Mouse (Mus musculus) neural tube, postnatal 0 days (tissue): ENCODE data around the gene Ago1. TPM values are rescaled to one million over a fixed set of nuclear protein-coding genes. Genes with fewer than 3 reads are reported as not detected.

Experiments used
- polyA plus RNA-seq: library from polyadenylated mRNA; unstranded; fragments of >200 nt; fragmentation: Nextera tagmentation; extraction: Ambion mirVana; gene quantifications from 2 replicates; pipeline ENCODE4 v1.2.1, GENCODE M21; 2015

The Ago1 gene
- polyA plus RNA-seq, result 6.5 and 8.2 TPM in 2 replicates

GRCm38 (mm10) chr4:126468285-126468901 lies at the start of gene Ago1:
Ago1 (minus strand) TSS chr4:126468583.

GRCm38 (mm10) chr4:126429347-126430079 lies 38.9 kb downstream of the Ago1 start, which contains the start of gene Ago3:
Ago3 (minus strand) TSS chr4:126429556.

Other genes with a start within 250 kb of the Ago1 start
- gene Map7d1, start 212.2 kb downstream of the Ago1 start, polyA plus RNA-seq, result 66.0 and 69.6 TPM in 2 replicates
- 184 and 191 TPM in 2 replicates for gene Trappc3, start 206.3 kb downstream of the Ago1 start, polyA plus RNA-seq
- 5.4 and 8.0 TPM in 2 replicates for gene Col8a2, start 181.8 kb downstream of the Ago1 start, polyA plus RNA-seq
- gene Adprhl2, start 146.9 kb downstream of the Ago1 start, polyA plus RNA-seq, result 61.4 and 65.5 TPM in 2 replicates
- 10.2 and 10.3 TPM in 2 replicates for gene Tekt2, start 142.9 kb downstream of the Ago1 start, polyA plus RNA-seq
- gene Ago3, start 39.0 kb downstream of the Ago1 start, polyA plus RNA-seq, result 11.9 and 12.7 TPM in 2 replicates
- gene Ago4, start 64.9 kb upstream of the Ago1 start, polyA plus RNA-seq, result 3.3 and 4.0 TPM in 2 replicates
- 2.6 and 3.2 TPM in 2 replicates for gene Clspn, start 88.4 kb upstream of the Ago1 start, polyA plus RNA-seq
- gene 5730409E04Rik, start 141.2 kb upstream of the Ago1 start, polyA plus RNA-seq, result 31.6 and 38.1 TPM in 2 replicates
- gene Psmb2, start 209.0 kb upstream of the Ago1 start, polyA plus RNA-seq, result 446 and 459 TPM in 2 replicates